Mouse (Mus musculus) bone marrow macrophage, adult 2 months (primary cell): ENCODE data around the gene Slc38a3. TPM values are rescaled to one million over a fixed set of nuclear protein-coding genes. Genes with fewer than 3 reads are reported as not detected.
A peak's percentile ranks its signal among the peaks of the same experiment; 100 is the strongest.

Experiments used
- H3K27ac ChIP-seq: 2 replicates; pipeline ENCODE4 v1.5.1; 2012; ENCODE audit warnings: low read depth, low read length; ENCODE audit not compliant: insufficient read depth
- H3K4me1 ChIP-seq: 2 replicates; pipeline ENCODE4 v1.6.1; 2012; ENCODE audit warnings: low read length; ENCODE audit not compliant: control insufficient read depth, insufficient read depth
- H3K4me3 ChIP-seq: 2 replicates; pipeline ENCODE4 v1.5.1; 2012; ENCODE audit warnings: mild to moderate bottlenecking, low read length, moderate library complexity; ENCODE audit not compliant: insufficient read depth
- CTCF ChIP-seq: IDR thresholded peaks from 2 replicates; pipeline ENCODE4 v1.5.1; 2012; ENCODE audit warnings: low read depth, mild to moderate bottlenecking, low read length, moderate library complexity
- POLR2A ChIP-seq: IDR thresholded peaks from 2 replicates; pipeline ENCODE4 v1.6.1; 2012; ENCODE audit warnings: mild to moderate bottlenecking, low read depth, low read length, borderline replicate concordance
- polyA plus RNA-seq: library from polyadenylated mRNA; stranded (reverse); fragments of >200 nt; gene quantifications from 2 replicates; pipeline ENCODE4 v1.2.4, GENCODE M21; 2012; ENCODE audit not compliant: missing spikeins, insufficient read depth, insufficient read length

The Slc38a3 gene
- not detected in 2 replicates for polyA plus RNA-seq

DNA sequence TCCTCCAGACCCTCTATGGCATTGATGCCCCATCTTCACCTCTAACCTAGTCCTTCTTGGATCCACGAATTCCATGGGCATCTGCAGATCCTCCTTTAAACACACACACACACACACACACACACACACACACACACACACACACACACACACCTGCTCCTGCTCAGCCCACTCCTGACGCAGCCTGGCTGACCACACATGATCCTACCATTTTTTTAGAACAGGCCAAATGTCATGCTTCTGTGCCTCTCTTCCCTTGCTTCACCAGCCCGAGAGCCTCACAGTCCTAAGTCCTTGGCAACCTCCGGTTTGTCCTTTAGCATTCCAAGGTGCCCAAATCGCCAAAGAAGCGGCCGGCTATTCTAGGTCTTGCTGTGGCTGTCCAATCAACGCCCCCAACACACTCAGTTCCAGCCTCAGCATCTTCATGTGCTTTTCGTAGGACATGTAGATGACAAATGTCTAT, at the start of gene Slc38a3:
Gene Slc38a3 (minus strand): TSS at position 51 of the 466 bp plus-strand sequence.
- no peak for TF ChIP-seq CTCF
- no peak for TF ChIP-seq POLR2A
- Histone ChIP-seq H3K27ac (no peak within 1 kb of the TSS), H3K4me3 (no peak within 1 kb of the TSS)

DNA sequence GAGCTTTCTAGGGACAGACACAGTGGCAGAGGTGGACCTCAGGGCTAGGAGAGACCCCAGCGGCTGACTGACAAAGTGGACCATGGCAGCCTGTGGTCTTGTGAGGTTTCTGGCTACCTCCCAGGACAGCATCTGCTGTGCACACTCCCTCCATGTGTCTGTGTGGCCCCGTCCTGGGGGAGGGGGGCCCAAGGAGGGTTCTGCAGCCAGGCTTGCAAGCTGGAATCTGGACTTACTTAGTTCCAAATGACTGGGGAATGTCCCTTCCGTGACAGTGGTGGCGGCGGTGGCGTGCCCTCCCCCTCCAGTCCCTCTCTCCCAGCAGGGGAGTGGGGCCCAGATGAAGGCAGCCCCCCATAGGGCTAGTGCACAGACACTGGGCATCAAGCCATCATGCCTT, 47.6 kb upstream of the Slc38a3 start:
- no peak overlapping the region for H3K27ac ChIP-seq
- H3K4me1 ChIP-seq: peaks cover 22% of the 10 kb centered on the region
- TF ChIP-seq CTCF (no peak), POLR2A (no peak)
- H3K4me3 ChIP-seq: no peak overlapping the region

More for the DNA sequence above, at the start of gene Slc38a3:
- no peaks in the 10 kb centered on the region for H3K4me1 ChIP-seq

DNA sequence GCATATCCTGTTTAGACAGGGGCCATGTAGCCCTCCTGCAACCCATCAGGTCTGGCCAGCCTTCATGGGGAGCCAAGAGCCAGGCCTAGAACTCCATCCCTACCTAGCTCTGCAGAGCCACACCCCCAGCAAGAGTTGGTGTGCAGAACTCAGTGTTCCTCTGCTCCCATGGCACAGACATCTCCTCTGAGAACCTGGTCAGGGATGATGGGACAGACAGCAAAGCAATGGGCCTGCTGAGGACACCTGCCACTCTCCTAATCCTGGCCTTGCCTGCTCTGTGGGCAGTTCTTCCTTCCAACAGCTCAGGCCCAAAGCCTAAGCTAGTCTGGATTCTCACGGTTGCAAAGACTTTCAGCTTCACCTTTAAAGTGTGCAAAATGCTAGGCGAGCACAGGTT, 46.3 kb upstream of the Slc38a3 start:
- Histone ChIP-seq H3K27ac (no peak overlapping the region), H3K4me1 (peaks cover 18% of the 10 kb centered on the region), H3K4me3 (no peak overlapping the region)
- no peak for TF ChIP-seq CTCF
- no peak for TF ChIP-seq POLR2A

DNA sequence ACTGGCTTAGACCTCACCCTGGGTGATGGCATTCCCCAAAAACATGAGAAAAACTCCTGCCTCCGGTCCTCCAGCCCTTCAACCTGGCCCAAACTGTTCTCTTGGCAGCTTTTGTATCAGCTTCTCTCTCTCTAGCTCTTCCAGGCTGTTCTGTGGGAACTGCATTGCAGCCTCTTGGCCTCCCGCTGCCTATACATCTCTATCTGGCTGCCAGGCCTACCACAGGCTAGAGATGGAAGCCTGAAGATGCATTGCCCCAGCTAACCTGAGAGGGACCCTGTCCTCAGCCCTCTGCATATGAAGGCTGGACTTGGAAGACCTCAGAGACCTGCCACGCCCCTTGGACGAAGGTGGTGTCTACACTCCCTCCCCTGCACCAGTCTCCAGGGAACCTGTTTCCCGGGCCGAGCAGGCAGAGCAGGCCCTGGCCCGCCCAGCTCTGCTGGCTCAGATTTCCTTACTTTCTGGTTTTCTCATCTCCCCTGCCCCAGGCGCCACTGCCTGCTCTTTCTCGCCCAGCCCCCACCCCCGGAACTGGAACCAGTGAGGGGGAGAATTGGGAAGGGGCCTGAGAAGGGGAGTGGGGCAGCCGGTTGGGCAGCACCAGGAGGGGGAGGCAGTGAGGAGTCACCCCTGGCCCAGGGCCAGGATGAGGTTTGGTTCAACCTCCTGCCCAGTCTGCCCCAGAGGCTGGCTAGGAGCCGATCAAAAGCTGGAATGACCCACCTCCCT, 45.1 kb upstream of the Slc38a3 start:
- H3K4me1 ChIP-seq: peaks cover 15% of the 10 kb centered on the region
- no peak overlapping the region for H3K27ac ChIP-seq
- no peak for TF ChIP-seq CTCF
- TF ChIP-seq POLR2A: no peak
- no peak overlapping the region for H3K4me3 ChIP-seq

DNA sequence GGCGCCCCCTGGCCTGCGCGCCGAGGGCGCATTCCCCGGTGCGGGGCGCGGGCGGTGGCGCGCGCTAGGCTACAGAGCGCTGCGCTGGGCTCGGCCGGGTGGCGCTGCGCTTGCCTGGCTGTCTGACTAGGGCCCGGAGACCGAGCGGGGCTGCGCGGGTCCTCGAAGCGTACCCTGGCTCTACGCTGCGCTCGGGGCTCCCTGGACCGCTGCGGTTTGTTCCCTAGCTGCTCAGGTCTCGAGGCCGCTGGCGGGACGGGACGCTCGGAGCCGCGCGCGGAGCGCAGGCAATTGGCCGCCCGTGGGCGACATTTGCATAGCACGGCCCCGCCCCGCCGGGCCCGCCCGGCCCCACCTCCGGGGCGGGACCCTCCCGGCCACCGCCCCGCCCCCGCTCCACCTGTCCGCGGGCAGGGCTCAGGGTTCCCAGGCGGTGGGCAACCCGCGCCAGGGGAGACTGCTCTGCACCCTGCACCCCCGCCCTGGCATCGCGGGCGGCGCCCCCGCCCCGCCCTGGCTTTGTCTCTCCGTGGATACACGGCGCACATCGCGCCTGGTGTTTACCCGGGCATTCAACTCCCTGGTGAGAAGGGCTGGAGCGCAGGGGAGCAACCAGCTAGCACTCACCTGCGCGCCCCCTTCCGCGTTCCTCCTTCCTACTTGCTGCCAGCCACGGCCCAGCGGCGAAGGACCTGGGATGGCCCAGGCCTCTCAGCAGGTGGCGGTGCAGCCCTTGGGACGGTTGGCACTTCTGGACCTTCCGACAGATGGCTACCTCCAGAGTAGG, 40.6 kb upstream of the Slc38a3 start, which contains the start of gene Sema3f:
Gene Sema3f (minus strand): TSS at position 779 of the 787 bp plus-strand sequence.
- no peak for TF ChIP-seq POLR2A
- TF ChIP-seq CTCF: no peak
- Histone ChIP-seq H3K4me1 (peaks cover 15% of the 10 kb centered on the region), H3K4me3 (peak within 1 kb of the TSS; percentile 58), H3K27ac (no peak within 1 kb of the TSS)

DNA sequence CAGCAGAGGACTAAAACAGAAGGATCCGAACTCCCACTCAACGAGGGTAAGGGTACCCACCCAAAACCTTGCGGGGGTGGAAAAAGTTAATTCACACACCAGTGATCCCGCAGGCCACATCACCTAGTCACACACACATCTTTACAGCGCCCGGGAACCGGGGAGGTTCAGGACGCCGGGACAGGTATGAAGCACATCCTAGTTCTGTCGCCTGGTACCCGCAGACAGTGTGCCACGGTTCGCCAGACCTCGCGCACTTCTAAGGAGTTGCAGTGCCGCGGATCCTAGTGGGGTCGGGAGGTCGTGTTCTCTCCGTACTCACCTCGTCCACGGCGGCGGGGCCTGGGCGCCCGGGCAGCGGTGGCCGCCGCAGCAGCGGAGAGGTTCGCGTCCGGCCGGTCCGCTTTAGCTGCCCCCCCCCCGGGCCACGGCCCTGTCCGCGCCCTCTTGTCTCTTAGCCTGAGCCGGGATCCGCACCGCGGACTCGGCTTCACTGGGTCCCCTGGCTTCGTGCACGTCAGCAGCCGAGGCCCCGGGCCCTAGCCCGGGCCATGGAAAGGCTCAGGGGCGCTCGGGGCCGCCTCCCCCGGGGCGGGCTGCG, 39.9 kb upstream of the Slc38a3 start:
- Histone ChIP-seq H3K4me1 (peaks cover 14% of the 10 kb centered on the region), H3K27ac (no peak overlapping the region), H3K4me3 (peak overlapping the region; percentile 58)
- TF ChIP-seq POLR2A (no peak), CTCF (no peak)

DNA sequence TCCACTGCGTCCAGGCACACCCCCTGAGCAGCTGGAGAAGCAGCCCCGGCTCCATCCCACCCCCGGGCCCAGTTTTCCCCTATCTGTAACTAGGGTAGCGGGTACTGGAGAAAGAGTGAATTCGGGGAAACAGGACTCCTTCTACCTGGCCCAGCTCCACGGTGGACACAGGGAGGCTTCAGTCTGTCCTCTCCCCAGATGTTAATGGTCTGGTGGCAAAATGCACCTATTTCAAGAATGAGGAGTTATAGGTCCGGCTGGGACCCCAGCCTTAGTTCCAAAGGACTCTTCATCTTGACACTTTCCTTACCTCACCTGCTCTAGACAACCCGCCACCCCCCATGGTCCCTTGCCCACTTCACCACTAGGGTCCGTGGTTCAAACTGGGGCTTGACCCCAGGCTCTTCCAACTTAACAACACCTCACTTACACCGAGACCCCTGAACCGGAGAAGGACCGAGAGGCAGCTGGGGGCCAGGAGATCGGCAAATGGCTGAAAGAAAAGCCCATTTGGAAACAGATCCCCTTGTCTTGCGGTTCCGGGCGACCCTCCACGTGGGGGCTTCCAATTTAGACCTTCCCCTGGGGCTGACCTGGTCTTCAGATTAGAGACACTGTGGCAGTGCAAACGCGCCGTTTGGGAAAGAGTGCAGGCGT, 39.2 kb upstream of the Slc38a3 start:
- Histone ChIP-seq H3K4me1 (peaks cover 8% of the 10 kb centered on the region), H3K27ac (no peak overlapping the region), H3K4me3 (no peak overlapping the region)
- no peak for TF ChIP-seq CTCF
- no peak for TF ChIP-seq POLR2A

DNA sequence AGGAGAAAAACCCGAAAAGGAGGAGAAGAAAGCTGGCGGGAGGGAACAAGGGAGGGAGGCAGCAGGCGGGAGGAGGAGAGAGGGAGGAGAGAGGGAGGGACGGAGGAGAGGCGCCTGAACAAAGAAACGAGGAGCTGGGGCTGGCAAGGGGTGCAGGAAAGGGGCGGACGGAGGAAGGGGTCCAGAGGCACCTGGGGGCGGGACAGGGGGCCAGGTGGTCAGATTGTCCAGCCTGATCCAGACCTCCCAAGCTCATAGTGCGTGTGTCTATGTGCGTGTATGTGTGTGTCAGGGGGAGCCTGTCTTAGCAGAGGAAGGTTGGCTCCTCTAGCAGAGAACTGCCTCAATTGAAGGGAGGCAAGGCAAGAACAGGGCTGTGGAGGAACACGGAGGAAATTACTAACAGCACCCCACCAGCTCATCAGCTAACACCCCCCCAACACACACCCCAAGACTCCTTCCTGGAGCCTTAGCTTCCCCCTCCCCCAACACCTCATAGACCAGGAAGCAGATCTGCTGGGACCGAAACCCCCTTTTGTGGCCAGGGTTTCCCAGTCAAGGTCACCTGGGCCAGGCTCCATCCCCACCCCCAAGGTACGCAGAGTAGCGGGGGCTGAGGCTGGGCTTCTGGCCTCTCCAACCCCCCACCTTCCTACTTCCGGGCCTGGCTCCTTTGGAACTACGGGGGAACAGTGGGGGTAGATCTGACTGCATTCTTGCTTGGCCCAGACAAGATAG, 38.5 kb upstream of the Slc38a3 start:
- no peak overlapping the region for H3K27ac ChIP-seq
- H3K4me3 ChIP-seq: no peak overlapping the region
- TF ChIP-seq POLR2A: no peak
- no peak for TF ChIP-seq CTCF
- H3K4me1 ChIP-seq: peaks cover under 1% of the 10 kb centered on the region; the same call in 1 of the 2 replicates
